Comparison of ENCODE assay signal across 15 mouse cellular contexts in the genomic region with DNA sequence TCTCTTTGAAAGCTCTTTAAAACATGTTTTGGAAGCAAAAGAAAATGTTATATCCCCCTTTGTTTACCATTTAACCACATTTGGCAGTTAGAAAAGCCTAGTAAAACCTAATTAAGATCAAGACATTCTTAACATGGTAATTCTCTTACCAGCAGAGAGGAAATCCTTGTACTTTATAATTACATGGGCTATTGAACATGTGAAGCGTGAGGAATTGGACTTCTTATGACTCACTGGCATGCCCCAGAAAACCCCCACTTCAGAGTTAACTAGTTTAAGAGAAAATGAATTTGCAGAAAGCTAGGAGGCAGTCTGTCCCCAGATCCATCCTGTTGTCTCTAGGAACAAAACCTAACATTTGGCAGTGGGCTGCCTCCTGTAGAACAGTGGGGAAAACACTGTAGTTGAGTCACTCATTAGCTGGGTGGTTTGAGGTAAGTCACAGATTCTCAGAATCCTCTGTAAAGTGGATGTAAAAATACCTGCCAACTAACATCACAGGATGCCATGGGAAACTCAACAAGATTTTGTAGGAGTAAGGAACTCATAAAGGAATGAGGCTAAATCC.
"Had no signal": no experiment of that assay in that cellular context is flagged by ENCODE, and none has a peak within 500 bp of the region (broad histone marks: within the 10 kb centered on the region; RNA-seq: fewer than 3 reads in every experiment).

No protein-coding gene starts in this region.

- H3K9ac ChIP-seq: limb, embryonic 13.5 days; liver, embryonic 14.5 days; midbrain, embryonic 12.5 days; neural tube, embryonic 15.5 days had no signal

- H3K4me2 ChIP-seq: limb, embryonic 13.5 days; midbrain, embryonic 12.5 days; neural tube, embryonic 15.5 days had no signal

- H3K27ac ChIP-seq: limb, embryonic 13.5 days; liver, embryonic 14.5 days; midbrain, embryonic 12.5 days; neural tube, embryonic 15.5 days; stomach, postnatal 0 days had no signal

- ATAC-seq: intestine, embryonic 16.5 days had no signal

- H3K4me3 ChIP-seq: limb, embryonic 13.5 days; midbrain, embryonic 12.5 days; myocyte; neural tube, embryonic 15.5 days had no signal

- H3K36me3 ChIP-seq: limb, embryonic 13.5 days; midbrain, embryonic 12.5 days; neural tube, embryonic 15.5 days had no signal

- DNase-seq: kidney, adult 2 months; kidney, postnatal 36 days; layer of hippocampus, postnatal 36 days; left cerebral cortex, postnatal 4 days; lung, adult 18-20 months; right cerebral cortex, postnatal 25 days; thymus, adult 18-20 months; thymus, postnatal 14 days had no signal

- H3K4me1 ChIP-seq: limb, embryonic 13.5 days; midbrain, embryonic 12.5 days; neural tube, embryonic 15.5 days had no signal

- H3K9me3 ChIP-seq: limb, embryonic 13.5 days; midbrain, embryonic 12.5 days; neural tube, embryonic 15.5 days had no signal

- H3K27me3 ChIP-seq: limb, embryonic 13.5 days; midbrain, embryonic 12.5 days; neural tube, embryonic 15.5 days had no signal
